Mouse (Mus musculus) ES-E14 (cell line): ENCODE measurements around the gene Tacc2. TPM values are rescaled to one million over a fixed set of nuclear protein-coding genes. Genes with fewer than 3 reads are reported as not detected.

Source experiments
- DNase-seq: peaks from one replicate; pipeline ENCODE4 v3.0.0-alpha.2; 2013; ENCODE audit warnings: low read depth, low spot score
- H3K27ac ChIP-seq: 2 replicates; pipeline ENCODE4 v1.5.1; 2012; ENCODE audit warnings: low read depth, mild to moderate bottlenecking, low read length, moderate library complexity, mixed read lengths; ENCODE audit not compliant: poor library complexity, insufficient read depth, severe bottlenecking
- H3K36me3 ChIP-seq: 2 replicates; pipeline ENCODE4 v1.6.1; 2012; ENCODE audit warnings: mild to moderate bottlenecking, low read length, moderate library complexity, mixed read lengths; ENCODE audit not compliant: control insufficient read depth, poor library complexity, insufficient read depth, severe bottlenecking
- H3K4me1 ChIP-seq, 2 experiments: fragments of 150-350 bp in 1 of 2; sonication (generic) in 1 of 2; 2 replicates each; pipeline ENCODE4 v1.6.1; 2012; ENCODE audit warnings: low read length in 2 of 2, mild to moderate bottlenecking in 1 of 2, mixed read lengths in 1 of 2; ENCODE audit not compliant: control insufficient read depth in 2 of 2, insufficient read depth in 2 of 2, poor library complexity in 1 of 2
- H3K4me3 ChIP-seq, 2 experiments: fragments of 150-350 bp in 1 of 2; sonication (generic) in 1 of 2; 2 replicates each; pipeline ENCODE4 v1.5.1; 2012; ENCODE audit warnings: low read length in 2 of 2, low read depth in 1 of 2, mild to moderate bottlenecking in 1 of 2, mixed read lengths in 1 of 2; ENCODE audit not compliant: insufficient read depth in 1 of 2, poor library complexity in 1 of 2, severe bottlenecking in 1 of 2
- H3K9ac ChIP-seq: 2 replicates; pipeline ENCODE4 v1.6.1; 2012; ENCODE audit warnings: low read depth, mild to moderate bottlenecking, low read length, mixed read lengths; ENCODE audit not compliant: poor library complexity, insufficient read depth, severe bottlenecking
- H3K9me3 ChIP-seq: fragments of 150-350 bp; sonication (generic); 2 replicates; pipeline ENCODE4 v1.6.1; 2012; ENCODE audit warnings: low read depth, mild to moderate bottlenecking, low read length; ENCODE audit not compliant: control insufficient read depth, insufficient read depth
- CHD2 ChIP-seq: IDR thresholded peaks from 2 replicates; pipeline ENCODE4 v1.6.1; 2014; ENCODE audit warnings: mild to moderate bottlenecking, low read depth, low read length, inconsistent platforms
- HCFC1 ChIP-seq: IDR thresholded peaks from 2 replicates; pipeline ENCODE4 v1.6.1; 2012; ENCODE audit warnings: low read length, inconsistent platforms, borderline replicate concordance; ENCODE audit not compliant: insufficient read depth
- MAFK ChIP-seq: IDR thresholded peaks from 2 replicates; pipeline ENCODE4 v1.6.1; 2014; ENCODE audit warnings: mild to moderate bottlenecking, low read depth, low read length, inconsistent platforms; ENCODE audit not compliant: insufficient read depth
- ZC3H11A ChIP-seq: IDR thresholded peaks from 2 replicates; pipeline ENCODE4 v1.6.1; 2012; ENCODE audit warnings: low read depth, mild to moderate bottlenecking, inconsistent platforms, low read length, borderline replicate concordance
- ZNF384 ChIP-seq: IDR thresholded peaks from 2 replicates; pipeline ENCODE4 v1.6.1; 2012; ENCODE audit warnings: low read depth, low read length, inconsistent platforms
- in situ Hi-C, 2 experiments: fragments of 600-800 bp; cut with MboI; formaldehyde crosslinking; loops; one replicate each; pipeline ENCODE4 v1.15.1; 2025; ENCODE audit warnings: low sequenced_read_pairs in 2 of 2, inconsistent platforms in 1 of 2; ENCODE audit not compliant: unreplicated experiment in 2 of 2
- total RNA-seq: library from RNA; depleted of rRNA; stranded (reverse); fragments of 300-350 nt; gene quantifications from 2 replicates; pipeline ENCODE4 v1.2.3, GENCODE M21; 2012

Gene Tacc2
- total RNA-seq, 1 experiment = 23.2 TPM

GRCm38 (mm10) chr7:130649257-130649656 is 72.0 kb downstream of the Tacc2 start:
- peak overlapping the region; percentile 13; the same call in 1 of the 2 replicates for H3K9ac ChIP-seq
- H3K9me3 ChIP-seq = no peaks in the 10 kb centered on the region
- no peak for DNase-seq
- in situ Hi-C loops = no loop called here
- H3K27ac ChIP-seq = no peak overlapping the region
- no peak overlapping the region for H3K4me3 ChIP-seq
- no peaks in the 10 kb centered on the region for H3K36me3 ChIP-seq
- peaks cover 9 to 25% of the 10 kb centered on the region in 2 experiments for H3K4me1 ChIP-seq
- TF ChIP-seq CHD2 (no peak), MAFK (no peak), ZNF384 (no peak), HCFC1 (no peak), ZC3H11A (no peak)

- DNase-seq = no peak
- no peak overlapping the region for H3K9ac ChIP-seq
- TF ChIP-seq HCFC1 (no peak), ZC3H11A (no peak), CHD2 (no peak), ZNF384 (no peak), MAFK (no peak)
- no peaks in the 10 kb centered on the region for H3K9me3 ChIP-seq
- no peaks in the 10 kb centered on the region for H3K36me3 ChIP-seq
- in situ Hi-C loops = no loop called here
- H3K4me1 ChIP-seq = peaks cover 7 to 23% of the 10 kb centered on the region in 2 experiments; a peak in 3 of 4 replicates
- H3K27ac ChIP-seq = no peak overlapping the region
- no peak overlapping the region for H3K4me3 ChIP-seq
Observed at GRCm38 (mm10) chr7:130650621-130651020, 73.4 kb downstream of the Tacc2 start.

- TF ChIP-seq MAFK = no peak
- TF ChIP-seq ZC3H11A = no peak
- TF ChIP-seq ZNF384 = no peak
- no peak for TF ChIP-seq CHD2
- TF ChIP-seq HCFC1 = no peak
- H3K4me3 ChIP-seq = no peak overlapping the region
- peaks cover 3 to 19% of the 10 kb centered on the region in 2 experiments; a peak in 2 of 4 replicates for H3K4me1 ChIP-seq
- DNase-seq = no peak
- H3K36me3 ChIP-seq = no peaks in the 10 kb centered on the region
- in situ Hi-C loops = no loop called here
- no peak overlapping the region for H3K9ac ChIP-seq
- H3K27ac ChIP-seq = no peak overlapping the region
- no peaks in the 10 kb centered on the region for H3K9me3 ChIP-seq
Observed at GRCm38 (mm10) chr7:130653036-130653555, 75.9 kb downstream of the Tacc2 start.

GRCm38 (mm10) chr7:130654562-130654961 is 77.3 kb downstream of the Tacc2 start:
- Histone ChIP-seq H3K4me1 (peaks cover 0 to 10% of the 10 kb centered on the region in 2 experiments; a peak in 1 of 4 replicates), H3K4me3 (no peak overlapping the region), H3K9ac (no peak overlapping the region), H3K36me3 (no peaks in the 10 kb centered on the region), H3K9me3 (no peaks in the 10 kb centered on the region), H3K27ac (no peak overlapping the region)
- TF ChIP-seq CHD2 (no peak), MAFK (no peak), HCFC1 (no peak), ZNF384 (no peak)
- in situ Hi-C loops = no loop called here
- no peak for DNase-seq

- Histone ChIP-seq H3K27ac (no peak overlapping the region), H3K36me3 (no peaks in the 10 kb centered on the region), H3K4me1 (peaks cover 0 to 8% of the 10 kb centered on the region in 2 experiments; a peak in 2 of 4 replicates), H3K9ac (no peak overlapping the region), H3K9me3 (no peaks in the 10 kb centered on the region), H3K4me3 (no peak overlapping the region)
- no peak for DNase-seq
- in situ Hi-C loops = no loop called here
- TF ChIP-seq MAFK (no peak), CHD2 (no peak), ZC3H11A (no peak), HCFC1 (no peak), ZNF384 (no peak)
Observed at GRCm38 (mm10) chr7:130656965-130657364, 79.7 kb downstream of the Tacc2 start.
